Mouse (Mus musculus): ENCODE results near the gene Borcs6. TPM values are rescaled to one million over a fixed set of nuclear protein-coding genes. Genes with fewer than 3 reads are reported as not detected.

Borcs6 gene
- polyA plus RNA-seq, 1 experiment from 2014 or later, result 13.5 TPM

DNA sequence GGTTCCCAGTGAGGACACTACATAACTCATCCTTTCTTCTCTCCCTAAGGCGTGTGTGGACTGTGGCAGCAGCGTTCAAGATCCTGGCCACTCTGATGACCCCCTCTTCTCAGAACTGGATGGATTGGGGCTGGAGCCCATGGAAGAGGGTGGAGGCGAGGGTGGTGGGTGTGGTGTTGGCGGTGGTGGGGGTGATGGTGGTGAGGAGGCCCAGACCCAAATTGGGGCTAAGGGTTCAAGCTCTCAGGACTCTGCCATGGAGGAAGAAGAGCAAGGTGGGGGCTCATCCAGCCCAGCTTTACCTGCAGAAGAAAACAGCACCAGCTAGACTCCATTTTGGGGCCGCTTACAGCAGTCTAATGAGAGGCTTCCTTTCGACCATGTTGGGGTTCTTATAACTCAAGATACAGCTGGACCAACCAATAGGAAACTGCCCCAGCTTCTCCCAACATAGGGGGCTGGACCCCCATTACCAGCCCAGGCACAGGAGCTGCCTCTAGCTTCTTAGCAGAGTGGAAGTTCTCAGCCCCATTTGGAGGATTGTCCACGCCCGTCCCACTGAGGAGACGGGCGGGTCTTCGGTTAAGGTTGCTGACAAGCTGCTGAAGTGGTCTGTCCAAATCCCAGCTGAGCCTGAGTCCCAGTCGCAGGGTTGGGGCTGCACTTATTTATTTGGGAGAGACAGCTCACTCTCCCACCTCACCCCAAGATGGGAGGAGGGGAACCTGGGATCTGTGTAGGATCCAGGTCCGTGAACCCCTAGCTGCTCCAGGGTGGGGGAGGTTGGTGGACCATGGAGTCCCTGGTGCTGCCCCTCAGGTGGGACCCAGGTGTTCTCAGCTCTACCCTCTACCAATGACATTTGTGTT lies 49.7 kb downstream of the Borcs6 start:
- Histone ChIP-seq H3K27me3 (peaks cover 15% of the 10 kb centered on the region; the same call in 1 of the 2 replicates), H3K9ac (replicated peaks) (no peak overlapping the region; the same call in 1 of the 2 replicates), H3K4me2 (replicated peaks) (no peak overlapping the region), H3K36me3 (peaks cover 53% of the 10 kb centered on the region), H3K4me1 (replicated peaks) (peaks cover 14% of the 10 kb centered on the region; the same call in 1 of the 2 replicates), H3K27ac (no peak overlapping the region), H3K9me3 (no peaks in the 10 kb centered on the region), H3K4me3 (replicated peaks) (no peak overlapping the region)
- WGBS, result 80% methylated on average over 13 of the region's 13 CpGs
- ATAC-seq, result peak; percentile 32; the same call in 1 of the 2 replicates

GRCm38 (mm10) chr11:69110319-69111046 lies 51.0 kb downstream of the Borcs6 start:
- Histone ChIP-seq H3K27ac (no peak overlapping the region), H3K27me3 (peaks cover 20% of the 10 kb centered on the region), H3K9me3 (no peaks in the 10 kb centered on the region), H3K4me3 (replicated peaks) (peak overlapping the region; percentile 48), H3K9ac (replicated peaks) (peak overlapping the region; percentile 28), H3K4me2 (replicated peaks) (peak overlapping the region; percentile 55), H3K36me3 (peaks cover 41% of the 10 kb centered on the region), H3K4me1 (replicated peaks) (peaks cover 14% of the 10 kb centered on the region; the same call in 1 of the 2 replicates)
- under 1% methylated on average over 30 of the region's 30 CpGs for WGBS
- peak; percentile 71 for ATAC-seq

Other genes with a start within 250 kb of the Borcs6 start
- gene Ndel1, start 187.9 kb upstream of the Borcs6 start, polyA plus RNA-seq (2015; fragmentation: Nextera tagmentation; extraction: Ambion mirVana), result 79.9 and 80.8 TPM in 2 replicates
- gene Rnf222, start 171.2 kb upstream of the Borcs6 start, polyA plus RNA-seq (2015; fragmentation: Nextera tagmentation; extraction: Ambion mirVana), result 0.04 and 0.05 TPM in 2 replicates
- gene Rpl26, start 158.1 kb upstream of the Borcs6 start, polyA plus RNA-seq (2015; fragmentation: Nextera tagmentation; extraction: Ambion mirVana), result 718 and 727 TPM in 2 replicates
- gene Odf4, start 132.6 kb upstream of the Borcs6 start, polyA plus RNA-seq (2015; fragmentation: Nextera tagmentation; extraction: Ambion mirVana), result 0.57 and 0.73 TPM in 2 replicates
- 12.1 and 13.6 TPM in 2 replicates for gene Arhgef15, start 102.2 kb upstream of the Borcs6 start, polyA plus RNA-seq (2015; fragmentation: Nextera tagmentation; extraction: Ambion mirVana)
- gene Slc25a35, start 91.6 kb upstream of the Borcs6 start, polyA plus RNA-seq (2015; fragmentation: Nextera tagmentation; extraction: Ambion mirVana), result 1.2 and 1.3 TPM in 2 replicates
- gene Rangrf, start 84.5 kb upstream of the Borcs6 start, polyA plus RNA-seq (2015; fragmentation: Nextera tagmentation; extraction: Ambion mirVana), result 30.4 and 31.6 TPM in 2 replicates
- gene Pfas, start 51.3 kb upstream of the Borcs6 start, polyA plus RNA-seq (2015; fragmentation: Nextera tagmentation; extraction: Ambion mirVana), result 25.7 and 26.0 TPM in 2 replicates
- 51.2 and 58.8 TPM in 2 replicates for gene Ctc1, start 43.8 kb upstream of the Borcs6 start, polyA plus RNA-seq (2015; fragmentation: Nextera tagmentation; extraction: Ambion mirVana)
- 61.3 and 62.6 TPM in 2 replicates for gene Aurkb, start 14.1 kb upstream of the Borcs6 start, polyA plus RNA-seq (2015; fragmentation: Nextera tagmentation; extraction: Ambion mirVana)
- gene Tmem107, start 11.1 kb downstream of the Borcs6 start, polyA plus RNA-seq (2015; fragmentation: Nextera tagmentation; extraction: Ambion mirVana), result 31.7 and 42.5 TPM in 2 replicates
- gene Vamp2, start 28.8 kb downstream of the Borcs6 start, polyA plus RNA-seq (2015; fragmentation: Nextera tagmentation; extraction: Ambion mirVana), result 175 and 188 TPM in 2 replicates
- gene Per1, start 35.5 kb downstream of the Borcs6 start, polyA plus RNA-seq (2015; fragmentation: Nextera tagmentation; extraction: Ambion mirVana), result 8.6 and 10.5 TPM in 2 replicates
- 0.10 and 0.26 TPM in 2 replicates for gene Hes7, start 60.7 kb downstream of the Borcs6 start, polyA plus RNA-seq (2015; fragmentation: Nextera tagmentation; extraction: Ambion mirVana)
- gene 9130213A22Rik, start 62.9 kb downstream of the Borcs6 start, polyA plus RNA-seq (2015; fragmentation: Nextera tagmentation; extraction: Ambion mirVana), result 0.28 TPM in 1 of 2 replicates, not detected in the other
- gene Aloxe3, start 66.2 kb downstream of the Borcs6 start, polyA plus RNA-seq (2015; fragmentation: Nextera tagmentation; extraction: Ambion mirVana), result 0.39 and 0.43 TPM in 2 replicates
- 0.13 TPM in 1 of 2 replicates, not detected in the other for gene Alox12b, start 97.3 kb downstream of the Borcs6 start, polyA plus RNA-seq (2015; fragmentation: Nextera tagmentation; extraction: Ambion mirVana)
- 0.06 and 0.07 TPM in 2 replicates for gene Alox8, start 138.1 kb downstream of the Borcs6 start, polyA plus RNA-seq (2015; fragmentation: Nextera tagmentation; extraction: Ambion mirVana)
- gene Gucy2e, start 177.3 kb downstream of the Borcs6 start, polyA plus RNA-seq (2015; fragmentation: Nextera tagmentation; extraction: Ambion mirVana), result 0.32 and 0.42 TPM in 2 replicates

Data from midbrain, embryonic 13.5 days (tissue).